ENCODE assay signal across 8 mouse cellular contexts in the genomic region with DNA sequence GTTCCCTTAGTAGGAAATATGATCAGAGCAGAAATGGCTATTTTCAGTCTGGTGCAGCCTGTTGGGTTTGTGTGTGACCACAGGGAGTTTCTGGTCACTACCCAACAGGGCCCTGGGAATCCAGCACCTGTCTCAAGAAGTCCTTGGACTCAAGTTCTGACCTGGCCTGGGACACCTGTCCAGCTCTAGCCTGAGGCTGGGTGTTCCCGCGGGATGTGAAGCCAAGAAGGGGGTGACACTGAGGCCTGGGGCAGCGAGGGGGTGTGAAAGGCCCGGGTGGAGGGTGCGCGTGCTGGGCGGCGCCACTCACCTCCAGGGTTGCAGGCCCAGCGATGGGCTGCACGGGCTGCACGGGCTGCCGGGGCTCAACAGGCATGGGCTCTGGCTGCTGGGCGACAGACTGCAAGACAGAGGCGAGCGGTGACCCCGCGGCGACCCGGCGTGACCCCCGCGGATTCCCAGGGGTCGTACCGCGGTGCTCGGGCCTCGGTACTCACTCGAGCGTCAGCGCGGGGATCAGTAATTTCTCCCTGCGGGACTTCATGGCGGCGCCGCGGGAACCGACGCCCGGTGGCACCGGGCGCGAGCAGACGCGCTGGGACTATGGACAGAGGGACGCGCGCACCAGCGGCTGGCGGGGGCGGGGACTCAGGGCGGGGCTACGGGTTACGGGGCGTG. TPM values are rescaled to one million over a fixed set of nuclear protein-coding genes. Genes with fewer than 3 reads are reported as not detected.
DNase-seq lines count a peak whose midpoint lies in the region; ATAC-seq lines count a peak whose summit lies in the region.

No protein-coding gene starts in this region.

- no peak overlapping the region for H3K27ac ChIP-seq in kidney, embryonic 16.5 days (ENCODE audit: low read length)
- H3K27ac ChIP-seq in forebrain, embryonic 16.5 days (ENCODE audit: low read length) = peak overlapping the region; percentile 11; the same call in 1 of the 2 replicates
- H3K27ac ChIP-seq in liver, embryonic 12.5 days = peak overlapping the region; percentile 38

- H3K4me1 ChIP-seq in kidney, embryonic 16.5 days (ENCODE audit: insufficient read depth, low read length) = peaks cover 34% of the 10 kb centered on the region
- H3K4me1 ChIP-seq in forebrain, embryonic 16.5 days (replicated peaks; ENCODE audit: control insufficient read depth, insufficient read depth, low read length) = peaks cover 37% of the 10 kb centered on the region
- H3K4me1 ChIP-seq in liver, embryonic 12.5 days = peaks cover 57% of the 10 kb centered on the region

- peak overlapping the region; percentile 93 for H3K4me2 ChIP-seq in kidney, embryonic 16.5 days (replicated peaks; ENCODE audit: low read depth, low read length)
- peak overlapping the region; percentile 95 for H3K4me2 ChIP-seq in forebrain, embryonic 16.5 days (ENCODE audit: low read length)
- peak overlapping the region; percentile 95 for H3K4me2 ChIP-seq in liver, embryonic 12.5 days

- 2% methylated on average over 53 of the region's 54 CpGs for WGBS in kidney, embryonic 16.5 days
- WGBS in forebrain, embryonic 16.5 days = 3% methylated on average over 53 of the region's 54 CpGs
- WGBS in liver, embryonic 12.5 days (ENCODE audit: insufficient replicate concordance) = 4% methylated on average over 54 of the region's 54 CpGs

- no peaks in the 10 kb centered on the region for H3K9me3 ChIP-seq in kidney, embryonic 16.5 days (ENCODE audit: low read length)
- H3K9me3 ChIP-seq in forebrain, embryonic 16.5 days (ENCODE audit: control insufficient read depth, low read length) = no peaks in the 10 kb centered on the region
- no peaks in the 10 kb centered on the region for H3K9me3 ChIP-seq in liver, embryonic 12.5 days (replicated peaks)

- DNase-seq in kidney, adult 11 months = no peak
- peak; percentile 31 for DNase-seq in R1 (ENCODE audit: low read depth, low spot score)
- no peak for DNase-seq in yolk sac, embryonic 10.5 days (ENCODE audit: low spot score)
- DNase-seq in kidney, postnatal 4 days = no peak

- no peaks in the 10 kb centered on the region for H3K36me3 ChIP-seq in kidney, embryonic 16.5 days (ENCODE audit: insufficient read depth, low read length)
- H3K36me3 ChIP-seq in forebrain, embryonic 16.5 days (ENCODE audit: control insufficient read depth, insufficient read depth) = no peaks in the 10 kb centered on the region
- no peaks in the 10 kb centered on the region for H3K36me3 ChIP-seq in liver, embryonic 12.5 days

- peak overlapping the region; percentile 62 for H3K4me3 ChIP-seq in kidney, embryonic 16.5 days (ENCODE audit: low read length)
- peak overlapping the region; percentile 58 for H3K4me3 ChIP-seq in forebrain, embryonic 16.5 days (replicated peaks; ENCODE audit: low read length)
- H3K4me3 ChIP-seq in liver, embryonic 12.5 days = peak overlapping the region; percentile 62

- H3K9ac ChIP-seq in kidney, embryonic 16.5 days (replicated peaks; ENCODE audit: low read length) = peak overlapping the region; percentile 65
- H3K9ac ChIP-seq in forebrain, embryonic 16.5 days (replicated peaks; ENCODE audit: low read depth, low read length) = peak overlapping the region; percentile 75
- H3K9ac ChIP-seq in liver, embryonic 12.5 days = peak overlapping the region; percentile 76

- no peak for ATAC-seq in kidney, embryonic 16.5 days (ENCODE audit: low FRiP score, low TSS enrichment)
- ATAC-seq in forebrain, embryonic 16.5 days = peak; percentile 0; the same call in 1 of the 2 replicates
- ATAC-seq in liver, embryonic 12.5 days = no peak
- no peak; the same call in 1 of the 2 replicates for ATAC-seq in erythroid progenitor cell, adult 5-6 weeks (replicated peaks; ENCODE audit: low FRiP score, poor library complexity, severe bottlenecking)

- peaks cover 35% of the 10 kb centered on the region for H3K27me3 ChIP-seq in kidney, embryonic 16.5 days (ENCODE audit: insufficient read depth, low read length)
- H3K27me3 ChIP-seq in forebrain, embryonic 16.5 days (replicated peaks; ENCODE audit: control insufficient read depth, insufficient read depth, low read length) = peaks cover 14% of the 10 kb centered on the region
- peaks cover 73% of the 10 kb centered on the region for H3K27me3 ChIP-seq in liver, embryonic 12.5 days (replicated peaks)

RNA-seq across cellular contexts. Expression of a gene that starts 8.3 kb away (rescaled TPM):
- 16.2 and 16.3 TPM in 2 replicates for polyA plus RNA-seq in kidney, embryonic 16.5 days (2015; fragmentation: Nextera tagmentation; extraction: Ambion mirVana)
- 22.5 and 30.8 TPM in 2 replicates for polyA plus RNA-seq in forebrain, embryonic 16.5 days (2015; fragmentation: Nextera tagmentation; extraction: Ambion mirVana)
- polyA plus RNA-seq in liver, embryonic 12.5 days (2016; fragmentation: Nextera tagmentation; extraction: Ambion mirVana) = 9.8 and 10.4 TPM in 2 replicates
- total RNA-seq in erythroid progenitor cell, adult 5-6 weeks (2015; ENCODE audit: low replicate concordance) = 13.4 and 14.4 TPM in 2 replicates
- 2.7 and 3.0 TPM in 2 replicates for total RNA-seq in erythroid progenitor cell, adult 5-6 weeks (2017; ENCODE audit: low replicate concordance)

RNA-seq across cellular contexts. Expression of a gene that starts 11.7 kb away (rescaled TPM):
- 0.05 and 0.12 TPM in 2 replicates for polyA plus RNA-seq in kidney, embryonic 16.5 days (2015; fragmentation: Nextera tagmentation; extraction: Ambion mirVana)
- polyA plus RNA-seq in forebrain, embryonic 16.5 days (2015; fragmentation: Nextera tagmentation; extraction: Ambion mirVana) = 0.08 and 0.09 TPM in 2 replicates
- polyA plus RNA-seq in liver, embryonic 12.5 days (2016; fragmentation: Nextera tagmentation; extraction: Ambion mirVana) = 0.18 and 0.22 TPM in 2 replicates
- total RNA-seq in erythroid progenitor cell, adult 5-6 weeks (2015; ENCODE audit: low replicate concordance) = 0.84 and 1.1 TPM in 2 replicates
- total RNA-seq in erythroid progenitor cell, adult 5-6 weeks (2017; ENCODE audit: low replicate concordance) = 0.13 and 0.53 TPM in 2 replicates

RNA-seq across cellular contexts. Expression of a gene that starts 20.0 kb away (rescaled TPM):
- 72.8 and 77.3 TPM in 2 replicates for polyA plus RNA-seq in kidney, embryonic 16.5 days (2015; fragmentation: Nextera tagmentation; extraction: Ambion mirVana)
- 145 and 149 TPM in 2 replicates for polyA plus RNA-seq in forebrain, embryonic 16.5 days (2015; fragmentation: Nextera tagmentation; extraction: Ambion mirVana)
- 23.3 and 27.3 TPM in 2 replicates for polyA plus RNA-seq in liver, embryonic 12.5 days (2016; fragmentation: Nextera tagmentation; extraction: Ambion mirVana)
- total RNA-seq in erythroid progenitor cell, adult 5-6 weeks (2015; ENCODE audit: low replicate concordance) = 3.8 and 5.4 TPM in 2 replicates
- 7.3 and 8.0 TPM in 2 replicates for total RNA-seq in erythroid progenitor cell, adult 5-6 weeks (2017; ENCODE audit: low replicate concordance)

RNA-seq across cellular contexts. Expression of a gene that starts 35.8 kb away (rescaled TPM):
- 57.0 and 60.4 TPM in 2 replicates for polyA plus RNA-seq in kidney, embryonic 16.5 days (2015; fragmentation: Nextera tagmentation; extraction: Ambion mirVana)
- polyA plus RNA-seq in forebrain, embryonic 16.5 days (2015; fragmentation: Nextera tagmentation; extraction: Ambion mirVana) = 49.3 and 49.8 TPM in 2 replicates
- 52.2 and 52.7 TPM in 2 replicates for polyA plus RNA-seq in liver, embryonic 12.5 days (2016; fragmentation: Nextera tagmentation; extraction: Ambion mirVana)
- total RNA-seq in erythroid progenitor cell, adult 5-6 weeks (2015; ENCODE audit: low replicate concordance) = 16.9 and 31.0 TPM in 2 replicates
- total RNA-seq in erythroid progenitor cell, adult 5-6 weeks (2017; ENCODE audit: low replicate concordance) = 5.1 and 30.4 TPM in 2 replicates

RNA-seq across cellular contexts. Expression of a gene that starts 42.1 kb away (rescaled TPM):
- polyA plus RNA-seq in kidney, embryonic 16.5 days (2015; fragmentation: Nextera tagmentation; extraction: Ambion mirVana) = 20.9 and 22.0 TPM in 2 replicates
- 350 and 395 TPM in 2 replicates for polyA plus RNA-seq in forebrain, embryonic 16.5 days (2015; fragmentation: Nextera tagmentation; extraction: Ambion mirVana)
- polyA plus RNA-seq in liver, embryonic 12.5 days (2016; fragmentation: Nextera tagmentation; extraction: Ambion mirVana) = 3.3 and 3.9 TPM in 2 replicates
- total RNA-seq in erythroid progenitor cell, adult 5-6 weeks (2015; ENCODE audit: low replicate concordance) = 7.1 TPM in 1 of 2 replicates, not detected in the other
- 2.2 and 4.9 TPM in 2 replicates for total RNA-seq in erythroid progenitor cell, adult 5-6 weeks (2017; ENCODE audit: low replicate concordance)
